Mouse (Mus musculus) E14TG2a.4 (cell line): ENCODE measurements around the gene Clpx.
"Not testable (repeated sequence)": the region's sequence is repeated elsewhere in the genome, so short reads cannot be mapped to it uniquely, and the experiment has no call there.

Experiments used
- H3K27me3 ChIP-seq: 2 replicates; pipeline ENCODE4 v1.6.1; 2014; ENCODE audit warnings: low read length, control low read depth; ENCODE audit not compliant: insufficient read depth
- H3K36me3 ChIP-seq: 2 replicates; pipeline ENCODE4 v1.6.1; 2014; ENCODE audit warnings: low read length, control low read depth; ENCODE audit not compliant: insufficient read depth
- H3K4me1 ChIP-seq: replicated peaks from 2 replicates; pipeline ENCODE4 v1.6.1; 2014; ENCODE audit warnings: low read depth, low read length, control low read depth
- H3K4me3 ChIP-seq: replicated peaks from 2 replicates; pipeline ENCODE4 v1.5.1; 2014; ENCODE audit warnings: mild to moderate bottlenecking, low read length
- H3K9me3 ChIP-seq: 2 replicates; pipeline ENCODE4 v1.6.1; 2014; ENCODE audit warnings: low read length, control low read depth
- CTCF ChIP-seq: conservative IDR thresholded peaks from 2 replicates; pipeline ENCODE4 v1.5.1; 2014; ENCODE audit warnings: low read length
- NANOG ChIP-seq: IDR thresholded peaks from 2 replicates; pipeline ENCODE4 v1.6.1; 2014; ENCODE audit warnings: borderline replicate concordance, low read length, mixed read lengths
- POU5F1 ChIP-seq: IDR thresholded peaks from 2 replicates; pipeline ENCODE4 v1.6.1; 2014; ENCODE audit warnings: low read length, borderline replicate concordance

Clpx gene

GRCm38 (mm10) chr9:65281536-65282151 lies 12.4 kb upstream of the Clpx start:
- Histone ChIP-seq H3K9me3 (no peaks in the 10 kb centered on the region), H3K27me3 (peaks cover 3% of the 10 kb centered on the region; the same call in 1 of the 2 replicates), H3K36me3 (no peaks in the 10 kb centered on the region), H3K4me1 (no peaks in the 10 kb centered on the region), H3K4me3 (no peak overlapping the region)
- TF ChIP-seq NANOG, result no peak
- no peak for TF ChIP-seq POU5F1
- no peak for TF ChIP-seq CTCF

GRCm38 (mm10) chr9:65283301-65283700 lies 10.8 kb upstream of the Clpx start:
- Histone ChIP-seq H3K27me3 (no peaks in the 10 kb centered on the region), H3K4me1 (no peaks in the 10 kb centered on the region), H3K9me3 (no peaks in the 10 kb centered on the region), H3K4me3 (no peak overlapping the region), H3K36me3 (no peaks in the 10 kb centered on the region)
- peak; percentile 37 for TF ChIP-seq CTCF
- no peak for TF ChIP-seq NANOG

- not testable (repeated sequence) for H3K4me1 ChIP-seq, H3K27me3 ChIP-seq, H3K9me3 ChIP-seq, H3K36me3 ChIP-seq, H3K4me3 ChIP-seq
Observed at GRCm38 (mm10) chr9:65288252-65288651, 5.8 kb upstream of the Clpx start.

GRCm38 (mm10) chr9:65289988-65290387 lies 4.1 kb upstream of the Clpx start:
- H3K4me1 ChIP-seq, result peaks cover 10% of the 10 kb centered on the region
- no peaks in the 10 kb centered on the region for H3K27me3 ChIP-seq
- no peak overlapping the region for H3K4me3 ChIP-seq
- TF ChIP-seq NANOG (no peak), CTCF (no peak), POU5F1 (no peak)
- H3K36me3 ChIP-seq, result no peaks in the 10 kb centered on the region
- H3K9me3 ChIP-seq, result peaks cover 4% of the 10 kb centered on the region; the same call in 1 of the 2 replicates

GRCm38 (mm10) chr9:65292421-65292820 lies 1.6 kb upstream of the Clpx start:
- Histone ChIP-seq H3K27me3 (no peaks in the 10 kb centered on the region), H3K36me3 (peaks cover 5% of the 10 kb centered on the region), H3K4me3 (no peak overlapping the region), H3K9me3 (peaks cover 4% of the 10 kb centered on the region; the same call in 1 of the 2 replicates), H3K4me1 (peaks cover 15% of the 10 kb centered on the region)
- TF ChIP-seq NANOG (no peak), CTCF (no peak), POU5F1 (no peak)

- peaks cover 11% of the 10 kb centered on the region for H3K36me3 ChIP-seq
- peaks cover 4% of the 10 kb centered on the region; the same call in 1 of the 2 replicates for H3K9me3 ChIP-seq
- H3K4me1 ChIP-seq, result peaks cover 15% of the 10 kb centered on the region
- H3K4me3 ChIP-seq, result peak overlapping the region; percentile 99
- TF ChIP-seq CTCF, result no peak
- H3K27me3 ChIP-seq, result no peaks in the 10 kb centered on the region
Observed at GRCm38 (mm10) chr9:65293119-65293518, 941 bp upstream of the Clpx start.

GRCm38 (mm10) chr9:65293580-65293972 lies 484 bp upstream of the Clpx start:
- Histone ChIP-seq H3K9me3 (peaks cover 3% of the 10 kb centered on the region; the same call in 1 of the 2 replicates), H3K4me3 (peak overlapping the region; percentile 99), H3K4me1 (peaks cover 15% of the 10 kb centered on the region), H3K36me3 (peaks cover 11% of the 10 kb centered on the region), H3K27me3 (no peaks in the 10 kb centered on the region)
- no peak for TF ChIP-seq POU5F1
- TF ChIP-seq CTCF, result no peak
- TF ChIP-seq NANOG, result no peak

- Histone ChIP-seq H3K4me3 (peak overlapping the region; percentile 99), H3K27me3 (no peaks in the 10 kb centered on the region), H3K9me3 (no peaks in the 10 kb centered on the region), H3K4me1 (peaks cover 15% of the 10 kb centered on the region), H3K36me3 (peaks cover 16% of the 10 kb centered on the region)
- TF ChIP-seq POU5F1 (no peak), CTCF (no peak), NANOG (no peak)
Observed at GRCm38 (mm10) chr9:65294716-65295378, 787 bp downstream of the Clpx start.

GRCm38 (mm10) chr9:65297056-65297455 lies 3.0 kb downstream of the Clpx start:
- no peak overlapping the region for H3K4me3 ChIP-seq
- no peak for TF ChIP-seq CTCF
- no peak for TF ChIP-seq NANOG
- no peak for TF ChIP-seq POU5F1
- peaks cover 15% of the 10 kb centered on the region for H3K4me1 ChIP-seq
- H3K9me3 ChIP-seq, result no peaks in the 10 kb centered on the region
- no peaks in the 10 kb centered on the region for H3K27me3 ChIP-seq
- peaks cover 32% of the 10 kb centered on the region for H3K36me3 ChIP-seq
